Mouse (Mus musculus): ENCODE results near the gene Mex3a.
A peak's percentile ranks its signal among the peaks of the same experiment; 100 is the strongest.

The Mex3a gene

GRCm38 (mm10) chr3:88529204-88530000, 2.8 kb upstream of the Mex3a start:
- H3K27me3 ChIP-seq (ENCODE audit: control insufficient read depth, insufficient read depth, low read length, poor library complexity, severe bottlenecking), result 0 out of 2 replicates have a peak, but pooled peaks cover 2% of the 10 kb centered on the region
- no peaks in the 10 kb centered on the region for H3K36me3 ChIP-seq (ENCODE audit: control insufficient read depth, insufficient read depth, low read length, poor library complexity, severe bottlenecking)
- DNase-seq (ENCODE audit: low read depth, low spot score), result no peak

GRCm38 (mm10) chr3:88530082-88530864, 1.9 kb upstream of the Mex3a start:
- 0 out of 2 replicates have a peak, but pooled peaks cover 2% of the 10 kb centered on the region for H3K27me3 ChIP-seq (ENCODE audit: control insufficient read depth, insufficient read depth, low read length, poor library complexity, severe bottlenecking)
- DNase-seq (ENCODE audit: low read depth, low spot score), result no peak
- no peaks in the 10 kb centered on the region for H3K36me3 ChIP-seq (ENCODE audit: control insufficient read depth, insufficient read depth, low read length, poor library complexity, severe bottlenecking)

DNA sequence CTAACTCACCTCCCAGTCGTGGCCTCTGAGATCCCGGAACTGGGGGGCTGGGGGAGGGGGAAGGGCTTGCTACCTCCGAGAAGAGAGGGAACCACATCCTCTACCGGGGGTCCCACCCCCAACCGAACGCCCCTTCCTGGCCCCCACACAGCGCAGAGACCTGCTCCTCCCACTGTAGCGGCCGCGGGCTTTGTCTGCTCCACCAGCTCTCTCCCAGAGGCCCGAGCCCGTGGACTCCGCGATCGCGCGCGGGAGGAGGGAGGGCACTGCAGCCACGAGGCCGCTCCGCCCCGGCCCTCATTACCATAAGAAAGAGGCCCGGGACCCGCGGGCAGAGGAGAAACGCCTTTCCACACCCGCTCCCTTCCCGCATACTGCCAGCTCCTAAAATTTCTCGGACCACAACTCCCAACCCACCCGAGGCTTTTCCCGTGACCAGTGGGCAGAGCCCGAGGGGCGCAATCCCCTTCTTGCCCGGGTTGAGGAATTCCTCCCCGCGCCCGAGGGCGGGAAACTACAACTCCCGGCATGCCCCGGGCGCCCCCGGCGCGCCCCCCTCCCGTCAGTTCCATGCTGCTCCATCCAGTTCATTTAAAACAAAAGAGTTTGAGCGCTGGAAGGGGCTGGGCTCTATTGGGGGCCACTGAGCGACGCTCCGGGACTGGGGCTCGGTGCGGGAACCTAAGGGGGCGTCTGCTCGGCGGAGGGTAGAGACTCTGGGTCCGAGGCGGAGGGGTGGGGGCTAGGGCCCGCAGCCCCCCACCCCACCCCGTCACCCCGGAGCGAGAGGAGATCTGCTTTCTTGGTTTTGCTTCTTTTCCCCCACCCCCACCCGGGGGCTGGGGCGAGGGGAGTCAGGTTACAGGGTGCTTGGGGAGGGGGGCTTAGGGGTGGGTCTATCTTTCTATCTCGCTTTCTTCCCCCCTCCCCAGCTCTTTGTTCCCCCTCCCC, 572 bp upstream of the Mex3a start:
- Histone ChIP-seq H3K36me3 (ENCODE audit: control insufficient read depth, insufficient read depth, low read length, poor library complexity, severe bottlenecking) (no peaks in the 10 kb centered on the region), H3K27me3 (ENCODE audit: control insufficient read depth, insufficient read depth, low read length, poor library complexity, severe bottlenecking) (0 out of 2 replicates have a peak, but pooled peaks cover 2% of the 10 kb centered on the region)
- peak; percentile 75 for DNase-seq (ENCODE audit: low read depth, low spot score)

DNA sequence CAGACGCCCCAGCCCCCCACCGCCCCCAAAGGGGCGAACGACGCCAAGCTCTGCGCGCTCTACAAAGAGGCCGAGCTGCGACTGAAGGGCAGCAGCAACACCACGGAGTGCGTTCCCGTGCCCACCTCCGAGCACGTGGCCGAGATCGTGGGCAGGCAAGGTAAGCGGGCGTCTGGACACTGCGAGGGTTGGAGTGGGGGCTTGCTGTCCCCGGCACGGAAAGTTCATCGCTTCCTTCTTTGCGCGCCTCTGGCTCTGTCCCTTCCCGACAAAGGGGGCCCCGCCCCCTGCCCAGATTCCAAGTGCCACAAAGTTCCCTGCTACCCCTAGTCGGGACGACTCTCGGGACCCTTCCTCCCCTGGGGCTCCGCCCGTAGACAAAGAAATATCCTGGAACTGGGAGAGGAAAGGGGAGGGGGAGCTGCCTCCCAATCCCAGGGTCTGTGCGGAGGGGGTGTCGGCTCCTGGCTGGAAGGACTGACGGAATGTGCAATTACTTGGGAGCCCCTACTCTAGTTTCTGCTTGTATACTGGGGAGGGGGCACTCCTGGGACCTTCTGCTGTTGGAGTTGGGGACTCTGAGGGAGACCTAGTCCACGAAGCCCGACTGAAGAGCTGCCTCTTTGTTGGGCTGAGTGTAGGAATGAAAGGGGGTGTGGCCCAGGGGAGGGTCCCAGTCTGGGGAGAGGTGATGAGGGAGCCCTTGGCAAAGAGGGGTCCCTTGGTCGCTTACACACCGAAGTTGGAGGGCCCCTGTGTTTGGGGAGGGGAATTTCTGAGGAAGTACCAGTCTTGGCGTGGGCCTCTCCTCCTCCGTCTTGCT, 705 bp downstream of the Mex3a start:
- Histone ChIP-seq H3K36me3 (ENCODE audit: control insufficient read depth, insufficient read depth, low read length, poor library complexity, severe bottlenecking) (no peaks in the 10 kb centered on the region), H3K27me3 (ENCODE audit: control insufficient read depth, insufficient read depth, low read length, poor library complexity, severe bottlenecking) (0 out of 2 replicates have a peak, but pooled peaks cover 2% of the 10 kb centered on the region)
- no peak for DNase-seq (ENCODE audit: low read depth, low spot score)

GRCm38 (mm10) chr3:88533706-88534105, 1.5 kb downstream of the Mex3a start:
- no peak for DNase-seq (ENCODE audit: low read depth, low spot score)
- Histone ChIP-seq H3K27me3 (ENCODE audit: control insufficient read depth, insufficient read depth, low read length, poor library complexity, severe bottlenecking) (0 out of 2 replicates have a peak, but pooled peaks cover 2% of the 10 kb centered on the region), H3K36me3 (ENCODE audit: control insufficient read depth, insufficient read depth, low read length, poor library complexity, severe bottlenecking) (no peaks in the 10 kb centered on the region)

GRCm38 (mm10) chr3:88535005-88535404, 2.8 kb downstream of the Mex3a start:
- DNase-seq (ENCODE audit: low read depth, low spot score), result no peak
- Histone ChIP-seq H3K36me3 (ENCODE audit: control insufficient read depth, insufficient read depth, low read length, poor library complexity, severe bottlenecking) (no peaks in the 10 kb centered on the region), H3K27me3 (ENCODE audit: control insufficient read depth, insufficient read depth, low read length, poor library complexity, severe bottlenecking) (0 out of 2 replicates have a peak, but pooled peaks cover 2% of the 10 kb centered on the region)

DNA sequence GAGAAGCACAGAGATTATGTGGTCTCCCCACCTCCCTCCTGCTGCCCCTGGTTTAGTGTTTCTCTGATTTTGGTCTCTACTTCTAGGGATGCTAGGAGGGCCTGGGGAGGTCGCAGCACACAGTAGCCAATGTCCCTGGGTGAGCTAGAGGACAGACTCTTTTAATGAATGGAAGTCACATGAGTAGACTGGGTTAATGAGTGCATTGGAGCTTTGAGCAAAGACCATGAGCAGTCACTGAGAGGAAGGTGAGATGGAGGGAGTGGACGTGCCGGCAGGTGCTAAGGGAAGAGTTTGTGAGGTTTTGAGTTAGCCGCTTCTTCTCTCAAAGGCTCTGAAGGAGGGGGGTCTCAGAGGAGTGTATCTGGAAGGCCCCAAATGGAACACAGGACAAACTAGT, 3.3 kb downstream of the Mex3a start:
- Histone ChIP-seq H3K27me3 (ENCODE audit: control insufficient read depth, insufficient read depth, low read length, poor library complexity, severe bottlenecking) (0 out of 2 replicates have a peak, but pooled peaks cover 2% of the 10 kb centered on the region), H3K36me3 (ENCODE audit: control insufficient read depth, insufficient read depth, low read length, poor library complexity, severe bottlenecking) (no peaks in the 10 kb centered on the region)
- DNase-seq (ENCODE audit: low read depth, low spot score), result no peak

- 0 out of 2 replicates have a peak, but pooled peaks cover 2% of the 10 kb centered on the region for H3K27me3 ChIP-seq (ENCODE audit: control insufficient read depth, insufficient read depth, low read length, poor library complexity, severe bottlenecking)
- DNase-seq (ENCODE audit: low read depth, low spot score), result peak; percentile 43
Measured at GRCm38 (mm10) chr3:88536103-88536930, 4.1 kb downstream of the Mex3a start.

DNA sequence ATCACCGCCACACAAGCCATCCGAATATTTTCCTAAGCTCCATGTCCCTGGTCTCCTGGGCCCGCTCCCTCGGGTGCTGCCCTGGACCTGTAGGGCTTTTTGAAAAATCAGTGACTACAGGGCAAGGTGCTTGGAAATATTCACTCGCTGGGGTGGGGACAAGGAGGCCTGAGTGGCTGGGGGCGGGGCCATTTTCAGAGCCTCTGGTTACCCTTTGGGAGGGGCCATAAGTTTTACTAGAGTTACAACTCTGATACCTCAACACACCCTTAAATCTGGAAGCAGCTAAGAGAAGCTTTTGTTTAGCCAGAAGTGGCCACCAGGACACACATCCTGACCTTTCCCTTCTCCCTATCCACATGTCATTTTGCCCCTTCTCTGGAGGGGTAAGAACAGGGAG, 5.0 kb downstream of the Mex3a start:
- Histone ChIP-seq H3K27me3 (ENCODE audit: control insufficient read depth, insufficient read depth, low read length, poor library complexity, severe bottlenecking) (0 out of 2 replicates have a peak, but pooled peaks cover 1% of the 10 kb centered on the region), H3K36me3 (ENCODE audit: control insufficient read depth, insufficient read depth, low read length, poor library complexity, severe bottlenecking) (no peaks in the 10 kb centered on the region)
- DNase-seq (ENCODE audit: low read depth, low spot score), result no peak

More at GRCm38 (mm10) chr3:88536103-88536930, 4.1 kb downstream of the Mex3a start:
- no peaks in the 10 kb centered on the region for H3K36me3 ChIP-seq (ENCODE audit: control insufficient read depth, insufficient read depth, low read length, poor library complexity, severe bottlenecking)

- Histone ChIP-seq H3K36me3 (ENCODE audit: control insufficient read depth, insufficient read depth, low read length, poor library complexity, severe bottlenecking) (no peaks in the 10 kb centered on the region), H3K27me3 (ENCODE audit: control insufficient read depth, insufficient read depth, low read length, poor library complexity, severe bottlenecking) (no peaks in the 10 kb centered on the region)
- no peak for DNase-seq (ENCODE audit: low read depth, low spot score)
Measured at GRCm38 (mm10) chr3:88538271-88539145, 6.3 kb downstream of the Mex3a start.

GRCm38 (mm10) chr3:88539397-88539796, 7.2 kb downstream of the Mex3a start:
- no peak for DNase-seq (ENCODE audit: low read depth, low spot score)
- Histone ChIP-seq H3K36me3 (ENCODE audit: control insufficient read depth, insufficient read depth, low read length, poor library complexity, severe bottlenecking) (no peaks in the 10 kb centered on the region), H3K27me3 (ENCODE audit: control insufficient read depth, insufficient read depth, low read length, poor library complexity, severe bottlenecking) (no peaks in the 10 kb centered on the region)

DNA sequence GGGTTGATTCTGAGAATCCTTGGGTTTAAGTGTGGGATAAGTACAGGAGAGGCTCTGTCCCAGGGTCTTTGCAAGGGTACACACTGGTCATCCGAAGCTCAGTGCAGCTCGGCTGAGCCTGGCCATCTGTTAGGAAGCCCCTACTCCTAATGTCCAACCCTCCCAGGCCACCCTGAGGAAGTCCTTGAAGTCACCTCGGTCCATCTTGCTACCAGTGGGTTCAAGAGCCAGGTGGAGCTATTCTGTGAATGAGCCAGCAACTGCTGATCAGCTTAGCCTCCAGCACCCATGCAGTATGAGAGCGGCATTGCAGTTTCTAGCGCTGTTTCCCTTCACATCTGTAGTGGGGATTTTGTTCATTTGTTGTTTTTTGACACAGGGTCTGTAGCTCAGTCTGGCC, 7.9 kb downstream of the Mex3a start:
- Histone ChIP-seq H3K36me3 (ENCODE audit: control insufficient read depth, insufficient read depth, low read length, poor library complexity, severe bottlenecking) (no peaks in the 10 kb centered on the region), H3K27me3 (ENCODE audit: control insufficient read depth, insufficient read depth, low read length, poor library complexity, severe bottlenecking) (no peaks in the 10 kb centered on the region)
- DNase-seq (ENCODE audit: low read depth, low spot score), result no peak

Data from splenic B cell, adult 2 months (primary cell).